Mouse (Mus musculus) ES-Bruce4 (cell line): ENCODE measurements at regions not wholly inside any gene's neighbourhood (a gene's known extent, or its start where the extent isn't known, plus 50 kb on each side); places are given as distances from the start of the nearest gene placed in this dataset.

Experiments used
- H3K27ac ChIP-seq: 2 replicates; pipeline ENCODE4 v1.5.1; 2012; ENCODE audit warnings: low read length, inconsistent platforms; ENCODE audit not compliant: insufficient read depth
- H3K27me3 ChIP-seq: 2 replicates; pipeline ENCODE4 v1.6.1; 2012; ENCODE audit warnings: mild to moderate bottlenecking, low read length, inconsistent platforms; ENCODE audit not compliant: control insufficient read depth, poor library complexity, insufficient read depth, severe bottlenecking
- H3K36me3 ChIP-seq: 2 replicates; pipeline ENCODE4 v1.6.1; 2012; ENCODE audit warnings: inconsistent platforms, mild to moderate bottlenecking, low read length, moderate library complexity; ENCODE audit not compliant: control insufficient read depth, poor library complexity, insufficient read depth, severe bottlenecking
- H3K4me1 ChIP-seq: one replicate; pipeline ENCODE4 v1.8.1; 2011; ENCODE audit warnings: low read length; ENCODE audit not compliant: control insufficient read depth, insufficient read depth
- H3K4me3 ChIP-seq: 2 replicates; pipeline ENCODE4 v1.5.1; 2011; ENCODE audit warnings: low read depth, mild to moderate bottlenecking, low read length
- H3K9ac ChIP-seq: 2 replicates; pipeline ENCODE4 v1.6.1; 2012; ENCODE audit warnings: low read depth, mild to moderate bottlenecking, inconsistent platforms; ENCODE audit not compliant: poor library complexity, severe bottlenecking
- H3K9me3 ChIP-seq: replicated peaks from 2 replicates; pipeline ENCODE4 v1.6.1; 2012; ENCODE audit warnings: mild to moderate bottlenecking, low read length, inconsistent platforms; ENCODE audit not compliant: control insufficient read depth, poor library complexity, insufficient read depth, severe bottlenecking
- CTCF ChIP-seq: IDR thresholded peaks from one replicate; pipeline ENCODE4 v1.8.1; 2011; ENCODE audit warnings: low read depth, low read length
- EP300 ChIP-seq: IDR thresholded peaks from 2 replicates; pipeline ENCODE4 v1.6.1; 2011; ENCODE audit warnings: low read depth, low read length; ENCODE audit not compliant: insufficient read depth
- POLR2A ChIP-seq: IDR thresholded peaks from one replicate; pipeline ENCODE4 v1.8.1; 2011; ENCODE audit warnings: low read length; ENCODE audit not compliant: insufficient read depth

- Histone ChIP-seq H3K27me3 (no peaks in the 10 kb centered on the region), H3K4me1 (no peaks in the 10 kb centered on the region), H3K4me3 (no peak overlapping the region), H3K9ac (no peak overlapping the region), H3K36me3 (no peaks in the 10 kb centered on the region), H3K9me3 (no peaks in the 10 kb centered on the region), H3K27ac (no peak overlapping the region)
- TF ChIP-seq POLR2A (no peak), CTCF (no peak), EP300 (no peak)
These were observed 191.6 kb downstream of the Rfpl4b start for GRCm38 (mm10) chr10:38629907-38630505.

DNA sequence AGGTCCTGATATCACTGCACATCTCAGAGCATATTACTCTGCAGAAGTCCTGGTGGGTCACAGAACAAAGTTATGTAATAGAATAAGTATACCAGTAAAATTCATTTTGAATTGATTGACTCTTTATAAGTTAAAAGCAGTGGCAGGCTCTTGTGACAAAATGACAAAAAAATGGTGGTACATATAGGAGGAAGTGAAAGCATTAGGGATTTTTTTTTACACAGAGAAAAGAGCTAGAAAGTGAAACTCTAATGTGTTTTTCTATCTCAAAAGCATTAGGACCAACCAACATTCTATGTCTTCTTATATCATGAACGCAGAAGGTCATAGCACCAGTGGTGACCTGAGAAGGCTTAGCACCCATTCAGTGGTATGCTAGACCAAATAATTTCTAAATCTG, 198.2 kb downstream of the Rfpl4b start:
- no peaks in the 10 kb centered on the region for H3K9me3 ChIP-seq
- H3K4me3 ChIP-seq = no peak overlapping the region
- H3K9ac ChIP-seq = no peak overlapping the region
- H3K27ac ChIP-seq = no peak overlapping the region
- no peak for TF ChIP-seq POLR2A
- TF ChIP-seq CTCF = no peak
- TF ChIP-seq EP300 = no peak
- no peaks in the 10 kb centered on the region for H3K4me1 ChIP-seq
- no peaks in the 10 kb centered on the region for H3K27me3 ChIP-seq
- no peaks in the 10 kb centered on the region for H3K36me3 ChIP-seq

DNA sequence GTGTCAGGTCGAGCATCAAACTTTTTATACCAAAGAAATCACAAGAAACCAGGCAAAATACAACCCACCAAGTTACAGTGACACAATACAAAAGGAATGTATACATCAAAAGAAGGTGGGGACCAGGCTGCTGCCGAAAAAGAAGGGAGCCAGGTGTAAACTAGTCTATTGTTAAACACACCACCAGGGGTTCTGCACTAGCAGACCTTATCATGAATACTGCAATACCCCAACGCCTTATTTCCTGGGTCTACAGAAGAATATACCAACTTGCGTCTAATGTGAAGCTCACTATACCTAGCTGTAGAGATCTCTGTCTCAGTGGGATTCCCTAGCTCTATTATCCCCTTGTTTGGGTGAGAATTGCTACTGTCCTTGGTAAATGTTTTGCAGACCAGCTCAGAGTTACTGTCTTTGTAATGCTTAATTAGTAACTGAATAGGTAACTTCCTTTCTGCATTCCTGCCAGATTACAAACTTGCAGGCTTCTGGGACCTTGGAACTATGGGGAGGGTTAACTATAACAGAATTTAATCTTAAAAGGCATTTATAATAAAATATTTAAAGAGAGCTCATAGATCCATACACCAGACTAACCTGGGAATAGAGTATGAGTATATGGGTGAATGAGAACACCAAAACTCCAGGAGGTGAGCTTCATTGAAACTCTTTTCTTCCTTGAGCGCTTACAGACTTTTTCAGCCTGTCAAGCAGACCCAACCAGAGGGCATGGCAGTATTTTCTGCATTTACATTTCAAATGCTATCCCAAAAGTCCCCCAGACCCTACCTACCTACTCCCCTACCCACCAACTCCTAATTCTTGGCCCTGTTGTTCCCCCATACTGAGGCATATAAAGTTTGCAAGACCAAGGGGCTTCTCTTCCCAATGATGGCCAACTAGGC, 211.7 kb downstream of the Rfpl4b start:
- Histone ChIP-seq H3K4me3 (no peak overlapping the region), H3K36me3 (no peaks in the 10 kb centered on the region), H3K4me1 (no peaks in the 10 kb centered on the region), H3K27me3 (no peaks in the 10 kb centered on the region), H3K9me3 (peaks cover 23% of the 10 kb centered on the region), H3K27ac (peak overlapping the region; percentile 93), H3K9ac (no peak overlapping the region)
- no peak for TF ChIP-seq CTCF
- no peak for TF ChIP-seq POLR2A
- no peak for TF ChIP-seq EP300

- Histone ChIP-seq H3K27ac (no peak overlapping the region), H3K27me3 (no peaks in the 10 kb centered on the region), H3K36me3 (no peaks in the 10 kb centered on the region), H3K9ac (no peak overlapping the region), H3K4me3 (no peak overlapping the region), H3K9me3 (peaks cover 8% of the 10 kb centered on the region; the same call in 1 of the 2 replicates), H3K4me1 (no peaks in the 10 kb centered on the region)
- TF ChIP-seq POLR2A = no peak
- TF ChIP-seq CTCF = no peak
- TF ChIP-seq EP300 = no peak
These were observed 235.5 kb downstream of the Rfpl4b start for GRCm38 (mm10) chr10:38586061-38586460.

DNA sequence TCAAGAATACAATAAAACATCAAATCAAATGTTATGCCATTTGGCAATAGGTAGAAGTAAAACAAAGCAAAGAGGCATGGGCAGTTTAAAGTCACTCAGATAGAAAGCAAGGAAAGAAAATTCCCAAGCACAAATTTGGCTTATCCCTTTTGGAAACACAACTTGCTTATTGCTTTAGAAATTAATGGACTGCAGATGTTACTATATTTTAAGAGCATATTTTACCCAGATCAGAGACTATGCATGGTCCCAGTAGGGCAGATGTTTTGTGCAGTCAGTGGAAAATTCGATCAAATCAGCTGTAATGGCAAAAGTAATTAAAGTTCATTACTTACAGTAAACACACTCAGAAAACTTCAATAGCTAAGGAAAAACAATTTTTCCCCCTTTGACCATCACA, 245.9 kb downstream of the Rfpl4b start:
- H3K27ac ChIP-seq = no peak overlapping the region
- no peaks in the 10 kb centered on the region for H3K27me3 ChIP-seq
- H3K4me3 ChIP-seq = no peak overlapping the region
- TF ChIP-seq CTCF = no peak
- no peak for TF ChIP-seq EP300
- TF ChIP-seq POLR2A = no peak
- no peaks in the 10 kb centered on the region for H3K36me3 ChIP-seq
- no peak overlapping the region for H3K9ac ChIP-seq
- H3K4me1 ChIP-seq = no peaks in the 10 kb centered on the region
- no peaks in the 10 kb centered on the region for H3K9me3 ChIP-seq

- TF ChIP-seq EP300 (no peak), CTCF (no peak), POLR2A (no peak)
- H3K27me3 ChIP-seq = no peaks in the 10 kb centered on the region
These were observed 247.9 kb downstream of the Rfpl4b start for GRCm38 (mm10) chr10:38573728-38574127.

More at GRCm38 (mm10) chr10:38573728-38574127, 247.9 kb downstream of the Rfpl4b start:
- H3K27ac ChIP-seq = no peak overlapping the region
- H3K9ac ChIP-seq = no peak overlapping the region
- H3K4me1 ChIP-seq = no peaks in the 10 kb centered on the region
- no peaks in the 10 kb centered on the region for H3K9me3 ChIP-seq
- no peak overlapping the region for H3K4me3 ChIP-seq
- no peaks in the 10 kb centered on the region for H3K36me3 ChIP-seq
